Mouse (Mus musculus): Measurements from ENCODE around the gene Il10. TPM values are rescaled to one million over a fixed set of nuclear protein-coding genes. Genes with fewer than 3 reads are reported as not detected.

Il10 gene
- total and polyA plus RNA-seq, 2 experiments from 2014 or later = not detected

DNA sequence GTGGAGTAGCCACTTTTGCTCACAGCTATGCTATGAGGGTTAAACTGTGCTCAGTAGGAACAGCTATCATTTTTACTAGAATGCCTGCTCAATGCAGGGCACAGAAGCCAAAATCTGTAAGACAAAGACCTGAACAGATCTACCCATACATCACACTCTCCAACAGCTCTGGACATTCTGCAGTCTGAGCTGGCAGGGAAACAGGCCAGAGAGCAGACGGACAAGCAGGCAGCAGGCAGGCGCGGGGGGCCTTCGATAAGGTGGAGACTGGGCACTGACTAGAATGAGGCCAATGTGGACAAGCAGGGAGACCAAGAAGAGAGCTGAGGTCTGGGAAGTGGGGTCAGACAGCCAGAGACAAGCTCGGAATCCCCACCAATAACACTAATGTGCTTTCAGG, 40.2 kb downstream of the Il10 start:
- TF ChIP-seq CTCF (IDR thresholded peaks at IDR 0.05) = no peak
- Histone ChIP-seq H3K9me3 (ENCODE audit: low read length) (no peaks in the 10 kb centered on the region), H3K4me2 (ENCODE audit: low read depth, low read length, poor library complexity, severe bottlenecking) (no peak overlapping the region), H3K27ac (ENCODE audit: low read depth, low read length) (no peak overlapping the region), H3K27me3 (ENCODE audit: insufficient read depth, low read length) (no peaks in the 10 kb centered on the region), H3K36me3 (ENCODE audit: insufficient read depth, low read length) (peaks cover 29% of the 10 kb centered on the region), H3K4me3 (ENCODE audit: low read depth, low read length) (no peak overlapping the region), H3K9ac (replicated peaks; ENCODE audit: low read length, poor library complexity, severe bottlenecking) (no peak overlapping the region), H3K4me1 (ENCODE audit: insufficient read depth, low read length) (peaks cover 4% of the 10 kb centered on the region; the same call in 1 of the 2 replicates)
- ATAC-seq (ENCODE audit: low FRiP score) = no peak
- 77% methylated on average over 5 of the region's 5 CpGs for WGBS
- no peak for DNase-seq (ENCODE audit: low spot score)

DNA sequence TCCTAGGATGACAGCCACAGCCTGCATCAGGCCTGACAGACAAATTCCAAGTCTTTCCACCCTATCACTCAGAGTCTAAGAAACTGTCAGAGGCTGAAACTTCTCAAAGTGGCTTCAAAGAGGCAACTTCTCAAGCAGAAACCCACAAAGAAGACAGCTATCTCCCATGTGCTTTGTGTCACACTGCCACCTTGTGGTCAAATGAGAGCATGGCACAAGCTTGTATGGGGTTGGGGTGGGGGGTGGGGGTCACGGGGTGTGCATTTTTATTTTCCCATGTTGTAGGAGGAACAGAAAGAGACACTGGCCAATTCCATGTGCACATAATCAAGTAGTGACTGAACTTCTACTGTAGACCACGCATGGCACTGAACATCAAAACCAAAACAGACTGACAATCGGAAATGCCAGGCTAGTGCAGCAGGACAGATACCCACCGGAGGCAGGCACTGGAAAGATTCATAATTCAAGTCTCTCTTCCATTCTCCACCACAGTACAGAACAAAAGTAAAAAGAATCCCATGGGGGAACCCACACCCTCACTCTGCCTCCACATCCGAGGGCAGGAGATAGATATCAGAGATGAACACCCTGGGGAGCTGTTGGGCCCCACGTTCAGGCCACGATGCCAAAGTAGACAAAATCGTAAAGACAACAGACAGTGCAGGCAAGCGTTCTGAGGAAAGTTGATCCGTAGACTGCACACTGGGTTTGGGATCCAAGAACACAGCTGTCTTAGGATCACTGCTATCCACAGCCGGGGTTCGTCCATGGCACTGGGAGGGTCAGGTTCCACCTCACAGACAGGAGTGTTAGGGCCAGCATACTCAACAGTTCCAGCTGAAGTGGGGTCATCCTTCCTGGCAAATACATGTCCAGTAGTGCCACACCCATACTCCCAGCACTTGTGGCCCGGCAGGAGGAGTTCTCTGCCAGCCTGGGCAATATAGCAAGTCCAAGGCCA, 40.9 kb downstream of the Il10 start:
- H3K9ac ChIP-seq (replicated peaks; ENCODE audit: low read length, poor library complexity, severe bottlenecking) = no peak overlapping the region
- peak; percentile 32 for ATAC-seq (ENCODE audit: low FRiP score)
- H3K27ac ChIP-seq (ENCODE audit: low read depth, low read length) = no peak overlapping the region
- no peaks in the 10 kb centered on the region for H3K9me3 ChIP-seq (ENCODE audit: low read length)
- no peak overlapping the region for H3K4me2 ChIP-seq (ENCODE audit: low read depth, low read length, poor library complexity, severe bottlenecking)
- H3K36me3 ChIP-seq (ENCODE audit: insufficient read depth, low read length) = peaks cover 22% of the 10 kb centered on the region
- no peaks in the 10 kb centered on the region for H3K27me3 ChIP-seq (ENCODE audit: insufficient read depth, low read length)
- DNase-seq (ENCODE audit: low spot score) = peak; percentile 66
- no peak overlapping the region for H3K4me3 ChIP-seq (ENCODE audit: low read depth, low read length)
- peaks cover 4% of the 10 kb centered on the region; the same call in 1 of the 2 replicates for H3K4me1 ChIP-seq (ENCODE audit: insufficient read depth, low read length)
- 69% methylated on average over 13 of the region's 13 CpGs for WGBS
- peak; percentile 76 for TF ChIP-seq CTCF (IDR thresholded peaks at IDR 0.05)

DNA sequence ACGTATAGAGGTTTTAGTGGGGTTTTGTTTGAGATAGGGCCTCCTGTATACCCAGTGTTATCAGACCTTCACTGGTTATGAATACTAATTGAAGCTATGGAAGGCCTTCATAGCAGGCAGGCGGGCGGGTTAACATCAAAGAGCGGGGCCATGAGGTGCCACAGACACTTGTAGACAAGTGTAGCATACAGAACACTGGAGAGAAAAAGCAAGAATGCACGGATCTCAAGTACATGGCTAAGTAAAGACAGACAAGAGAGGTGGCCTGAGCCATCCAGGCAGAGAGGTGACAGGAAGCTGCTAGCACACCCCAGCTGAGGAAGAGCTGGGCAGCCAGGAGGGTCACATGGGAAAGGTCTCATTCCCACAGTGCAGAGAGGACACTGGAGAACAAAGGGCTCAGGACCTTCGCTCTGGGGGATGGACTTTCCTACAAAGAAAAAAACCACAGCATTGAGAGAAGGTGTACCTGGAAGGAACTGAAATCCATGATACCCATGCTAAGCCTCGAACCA, 42.2 kb downstream of the Il10 start:
- H3K4me2 ChIP-seq (ENCODE audit: low read depth, low read length, poor library complexity, severe bottlenecking) = no peak overlapping the region
- no peaks in the 10 kb centered on the region for H3K9me3 ChIP-seq (ENCODE audit: low read length)
- H3K9ac ChIP-seq (replicated peaks; ENCODE audit: low read length, poor library complexity, severe bottlenecking) = no peak overlapping the region
- no peak overlapping the region for H3K4me3 ChIP-seq (ENCODE audit: low read depth, low read length)
- peaks cover 11% of the 10 kb centered on the region for H3K36me3 ChIP-seq (ENCODE audit: insufficient read depth, low read length)
- H3K4me1 ChIP-seq (ENCODE audit: insufficient read depth, low read length) = peaks cover 4% of the 10 kb centered on the region; the same call in 1 of the 2 replicates
- H3K27me3 ChIP-seq (ENCODE audit: insufficient read depth, low read length) = no peaks in the 10 kb centered on the region
- WGBS = 78% methylated on average over 7 of the region's 7 CpGs
- ATAC-seq (ENCODE audit: low FRiP score) = no peak
- TF ChIP-seq CTCF (IDR thresholded peaks at IDR 0.05) = no peak
- no peak overlapping the region for H3K27ac ChIP-seq (ENCODE audit: low read depth, low read length)
- no peak for DNase-seq (ENCODE audit: low spot score)

DNA sequence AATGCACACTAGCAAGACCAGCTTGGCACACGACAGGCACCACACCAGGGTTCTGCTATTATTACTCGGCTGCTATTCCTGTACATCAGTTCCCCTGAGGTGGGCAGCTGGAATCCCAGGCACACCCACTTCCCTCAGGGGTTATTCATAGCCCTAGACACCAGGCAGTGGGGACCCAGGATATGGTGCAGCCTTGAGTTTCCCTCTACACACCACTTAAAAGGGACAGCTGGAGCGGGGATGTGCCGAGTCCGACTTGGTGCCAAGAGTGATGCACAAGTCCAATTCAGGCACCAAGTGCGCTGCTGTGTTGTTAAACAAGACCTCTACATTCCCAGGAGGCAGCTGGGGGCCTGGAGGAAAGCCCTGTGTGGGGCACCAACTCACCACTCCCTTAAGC, 43.2 kb downstream of the Il10 start:
- Histone ChIP-seq H3K27ac (ENCODE audit: low read depth, low read length) (no peak overlapping the region), H3K27me3 (ENCODE audit: insufficient read depth, low read length) (no peaks in the 10 kb centered on the region), H3K4me2 (ENCODE audit: low read depth, low read length, poor library complexity, severe bottlenecking) (no peak overlapping the region), H3K9ac (replicated peaks; ENCODE audit: low read length, poor library complexity, severe bottlenecking) (no peak overlapping the region), H3K9me3 (ENCODE audit: low read length) (no peaks in the 10 kb centered on the region), H3K4me1 (ENCODE audit: insufficient read depth, low read length) (peaks cover 4% of the 10 kb centered on the region; the same call in 1 of the 2 replicates), H3K4me3 (ENCODE audit: low read depth, low read length) (no peak overlapping the region), H3K36me3 (ENCODE audit: insufficient read depth, low read length) (peaks cover under 1% of the 10 kb centered on the region; the same call in 1 of the 2 replicates)
- WGBS = 64% methylated on average over 6 of the region's 6 CpGs
- ATAC-seq (ENCODE audit: low FRiP score) (peak; percentile 28; the same call in 1 of the 2 replicates), DNase-seq (ENCODE audit: low spot score) (no peak)
- no peak for TF ChIP-seq CTCF (IDR thresholded peaks at IDR 0.05)

DNA sequence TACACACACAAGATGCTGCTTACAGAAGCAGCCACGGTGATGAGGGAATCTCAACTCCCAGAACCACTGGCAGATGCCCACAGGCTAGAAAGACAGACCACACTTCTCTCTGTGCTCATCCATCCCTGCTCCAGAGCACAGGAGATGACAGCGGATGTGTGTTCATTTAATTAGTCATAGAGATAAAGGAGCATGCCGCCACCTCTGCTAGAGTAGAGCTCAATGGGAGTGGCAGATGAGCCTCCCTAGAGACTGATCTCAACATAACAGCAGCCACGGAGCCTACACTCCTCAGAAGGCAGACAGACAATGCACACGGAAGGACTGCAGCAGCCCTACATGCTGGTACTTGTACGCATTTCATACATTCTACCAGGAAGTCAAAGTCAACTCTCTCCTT, 44.6 kb downstream of the Il10 start:
- peaks cover 4% of the 10 kb centered on the region; the same call in 1 of the 2 replicates for H3K4me1 ChIP-seq (ENCODE audit: insufficient read depth, low read length)
- H3K27ac ChIP-seq (ENCODE audit: low read depth, low read length) = no peak overlapping the region; the same call in 1 of the 2 replicates
- no peak for TF ChIP-seq CTCF (IDR thresholded peaks at IDR 0.05)
- no peak for DNase-seq (ENCODE audit: low spot score)
- no peak overlapping the region for H3K4me2 ChIP-seq (ENCODE audit: low read depth, low read length, poor library complexity, severe bottlenecking)
- H3K27me3 ChIP-seq (ENCODE audit: insufficient read depth, low read length) = no peaks in the 10 kb centered on the region
- H3K4me3 ChIP-seq (ENCODE audit: low read depth, low read length) = no peak overlapping the region
- no peaks in the 10 kb centered on the region for H3K36me3 ChIP-seq (ENCODE audit: insufficient read depth, low read length)
- H3K9me3 ChIP-seq (ENCODE audit: low read length) = no peaks in the 10 kb centered on the region
- ATAC-seq (ENCODE audit: low FRiP score) = no peak
- H3K9ac ChIP-seq (replicated peaks; ENCODE audit: low read length, poor library complexity, severe bottlenecking) = no peak overlapping the region
- WGBS = 34% methylated on average over 6 of the region's 6 CpGs
